Mouse (Mus musculus): ENCODE measurements at regions not wholly inside any gene's neighbourhood (a gene's known extent, or its start where the extent isn't known, plus 50 kb on each side); places are given as distances from the start of the nearest gene placed in this dataset.

DNA sequence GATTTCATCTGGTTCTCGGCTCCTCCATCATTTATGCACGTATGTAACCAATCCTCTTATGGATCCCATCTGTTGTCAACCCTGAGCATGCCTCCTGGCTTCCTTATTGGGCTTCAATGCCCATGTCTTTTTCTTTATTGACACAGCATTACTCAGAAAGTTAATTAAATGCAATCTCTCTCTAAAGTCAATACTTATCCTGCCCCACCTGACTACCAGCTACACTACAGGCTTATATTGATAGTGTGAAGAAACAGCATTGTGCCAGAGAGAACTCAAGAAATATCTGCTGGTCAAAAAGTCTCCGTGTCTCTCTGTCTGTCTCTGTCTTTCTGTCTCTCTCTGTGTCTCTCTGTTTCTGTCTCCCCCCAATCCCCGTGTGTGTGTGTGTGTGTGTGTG, 194.7 kb upstream of the Rfx3 start:
- no peak for DNase-seq (ENCODE audit: low read depth)

DNA sequence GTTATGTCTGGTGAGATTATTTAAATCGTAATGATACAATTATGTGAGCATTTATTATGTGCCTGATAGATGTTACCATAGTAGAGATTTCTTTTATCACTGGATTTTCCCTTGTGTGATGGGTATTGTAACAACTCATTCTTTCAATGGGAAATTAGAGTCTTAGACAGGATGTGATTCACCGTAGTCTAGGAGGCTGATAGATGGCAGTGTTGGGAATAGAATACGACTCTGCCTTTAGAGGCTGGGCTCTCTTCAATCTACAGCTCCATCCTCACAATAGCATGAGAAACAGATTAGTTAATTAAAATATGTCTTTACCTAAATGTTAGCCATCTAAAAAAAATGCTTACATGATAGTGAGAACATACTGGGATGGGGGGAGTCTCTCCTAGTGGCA, 192.8 kb upstream of the Rfx3 start:
- DNase-seq (ENCODE audit: low read depth): no peak

DNA sequence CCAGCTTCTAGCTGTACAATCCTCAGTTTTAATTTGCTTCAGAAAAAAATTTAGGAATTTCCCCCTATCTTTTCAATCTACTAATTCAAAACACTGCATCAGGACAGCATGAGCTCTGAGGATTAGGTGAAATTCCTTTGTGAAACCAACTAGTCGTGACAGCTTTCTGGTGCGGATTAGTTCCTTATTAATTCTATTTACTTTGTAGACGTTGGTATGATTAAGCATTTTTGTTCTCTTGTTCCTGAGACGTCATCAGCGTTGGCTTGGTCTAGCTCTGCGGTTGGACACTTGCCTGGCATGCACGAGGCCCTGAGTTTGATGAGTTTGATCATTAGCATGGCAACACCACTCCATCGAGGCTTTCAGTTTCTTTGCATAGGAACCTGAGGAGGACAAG, 188.4 kb upstream of the Rfx3 start:
- DNase-seq (ENCODE audit: low read depth): no peak

DNA sequence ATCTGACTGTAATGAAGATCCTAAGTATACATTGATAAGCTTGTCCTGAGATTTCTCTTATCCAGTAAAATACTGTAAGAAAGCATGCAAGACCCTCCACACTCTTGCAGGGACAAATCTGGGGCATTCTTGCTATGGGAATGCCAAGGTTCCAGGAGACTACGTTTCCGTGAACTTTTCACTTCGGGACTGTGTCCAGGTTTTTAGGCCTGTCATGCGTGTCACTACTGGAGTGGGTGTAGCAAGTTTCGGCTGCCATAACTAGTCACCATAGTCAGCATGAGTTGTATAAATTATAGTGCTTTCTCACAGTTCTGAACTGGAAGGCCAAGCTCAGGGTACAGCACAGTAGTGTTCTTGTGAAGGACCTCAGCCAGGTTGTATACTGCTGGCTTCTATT, 185.9 kb upstream of the Rfx3 start:
- DNase-seq (ENCODE audit: low read depth): no peak

DNA sequence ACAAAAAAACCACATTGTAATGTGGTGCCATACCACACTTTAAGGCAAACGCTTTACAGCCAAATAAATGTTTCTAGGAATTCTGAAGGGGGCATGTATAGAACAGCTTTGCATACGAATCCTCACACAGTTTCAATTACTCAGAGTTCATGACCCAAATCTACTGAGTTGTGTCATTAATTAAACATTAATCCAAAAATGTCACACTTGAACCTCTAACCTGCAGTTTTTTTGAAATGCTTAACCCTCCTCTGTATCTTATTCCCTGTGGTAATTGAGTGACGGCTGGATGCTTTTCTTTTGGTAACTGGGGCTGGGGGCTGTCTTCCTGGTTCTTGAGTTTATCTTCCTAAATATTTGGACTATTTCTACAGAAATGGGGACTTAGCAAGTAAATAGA, 181.3 kb upstream of the Rfx3 start:
- no peak for DNase-seq (ENCODE audit: low read depth)

DNA sequence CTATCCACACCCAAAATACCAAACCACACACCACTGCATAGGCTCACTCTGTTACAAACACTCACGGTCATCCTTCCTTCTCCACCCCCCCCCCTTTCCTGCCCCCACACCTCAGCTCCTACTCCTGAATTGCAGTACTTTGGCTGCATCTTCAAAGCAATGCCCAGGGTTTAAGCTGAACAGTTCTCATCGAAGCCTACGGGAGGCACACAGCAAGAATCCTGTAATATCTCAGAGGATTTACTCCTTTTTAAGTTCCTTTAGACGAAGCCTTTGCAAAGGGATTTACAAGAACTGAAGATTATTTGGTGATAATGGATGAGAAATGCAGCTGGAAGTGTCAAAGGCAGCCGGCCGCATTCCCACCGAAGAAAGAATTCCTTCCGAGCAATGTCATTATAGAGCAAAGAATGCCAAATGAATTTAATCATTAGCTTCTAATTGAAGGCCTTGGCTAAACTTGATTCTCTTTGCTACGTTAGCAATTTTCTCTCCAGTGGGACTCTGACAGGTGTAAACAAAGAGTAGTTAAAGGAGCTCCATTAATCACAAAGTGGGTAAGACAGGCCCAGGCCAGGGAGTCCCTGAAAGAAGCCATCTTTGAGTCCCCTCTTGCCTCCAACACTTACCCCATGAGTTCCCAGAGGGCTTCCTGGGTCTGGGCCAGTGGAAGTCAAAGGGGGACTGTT, 180.6 kb upstream of the Rfx3 start:
- DNase-seq (ENCODE audit: low read depth): no peak

DNA sequence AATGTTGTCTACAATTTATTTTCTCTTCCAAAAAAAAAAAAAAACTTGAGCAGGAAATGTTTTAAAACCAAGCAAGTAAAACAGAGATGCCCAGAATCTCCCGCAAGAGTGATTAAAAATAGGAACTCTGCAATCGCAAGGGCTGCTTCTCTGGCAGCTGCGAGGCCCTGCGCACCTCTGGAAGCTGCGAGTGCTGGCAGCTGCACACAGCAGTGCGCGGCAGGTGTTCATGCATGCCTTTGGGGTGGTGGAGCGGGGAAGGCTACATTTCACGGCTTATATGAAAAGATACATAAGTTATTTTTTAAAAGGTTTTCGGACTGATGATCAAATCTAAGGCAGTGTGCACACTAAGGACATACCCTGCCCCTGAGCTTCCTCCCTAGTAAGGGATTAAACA, 179.3 kb upstream of the Rfx3 start:
- DNase-seq (ENCODE audit: low read depth): no peak

DNA sequence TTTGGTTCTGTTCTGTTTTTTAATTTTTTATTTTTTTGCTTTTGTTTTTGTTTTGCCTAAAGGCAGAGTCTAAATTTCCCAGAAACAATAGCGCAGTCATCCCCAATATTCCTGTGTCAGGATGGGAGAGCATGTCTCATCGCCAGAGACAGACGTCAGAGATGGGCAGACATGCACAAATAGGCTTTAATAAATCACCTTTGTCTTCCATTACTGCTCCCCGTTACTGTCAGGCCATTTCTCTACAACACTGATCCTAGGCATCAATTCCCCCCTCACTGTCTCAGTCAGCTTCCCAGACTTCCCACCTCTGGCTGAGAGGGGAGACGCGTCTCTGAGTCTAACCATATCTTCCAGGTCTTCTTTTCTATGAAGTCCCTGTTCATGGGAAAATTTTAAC, 177.4 kb upstream of the Rfx3 start:
- DNase-seq (ENCODE audit: low read depth): no peak

DNA sequence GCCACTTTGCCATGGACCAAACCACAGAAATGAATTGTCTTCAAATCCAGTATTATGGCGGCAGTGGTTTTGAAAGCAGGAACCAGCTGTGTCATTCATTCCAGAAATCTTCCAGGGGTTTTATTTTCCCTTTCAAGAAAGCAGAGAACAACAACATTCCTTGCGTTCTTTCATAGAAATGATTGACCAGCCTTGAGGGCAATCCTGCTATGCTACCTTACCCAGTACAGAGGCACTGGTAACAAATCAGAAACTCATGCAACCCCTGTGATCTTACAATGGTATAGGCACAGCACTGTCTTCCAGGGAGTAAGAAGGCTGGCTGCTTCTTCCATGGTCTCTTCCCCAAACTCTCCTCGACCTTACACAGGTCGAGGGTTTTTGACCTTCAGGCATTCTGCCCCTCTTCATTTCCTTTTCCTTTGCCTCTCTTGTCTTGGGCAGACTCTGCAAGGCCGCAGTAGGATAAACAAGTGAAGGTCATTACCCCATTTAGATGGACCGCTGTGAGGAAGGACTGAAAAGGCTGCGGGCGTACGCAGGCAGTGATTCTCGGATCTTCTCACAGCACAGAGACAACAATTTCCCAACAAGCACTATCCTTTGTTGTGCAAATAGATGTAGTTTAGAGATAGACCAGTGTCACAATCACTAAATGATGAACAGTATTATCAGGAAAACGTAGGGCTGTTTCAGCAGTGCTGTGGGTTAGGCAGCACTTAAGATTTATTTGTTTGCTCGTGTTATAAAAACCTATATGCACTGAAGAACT, 171.6 kb upstream of the Rfx3 start:
- DNase-seq (ENCODE audit: low read depth): no peak

DNA sequence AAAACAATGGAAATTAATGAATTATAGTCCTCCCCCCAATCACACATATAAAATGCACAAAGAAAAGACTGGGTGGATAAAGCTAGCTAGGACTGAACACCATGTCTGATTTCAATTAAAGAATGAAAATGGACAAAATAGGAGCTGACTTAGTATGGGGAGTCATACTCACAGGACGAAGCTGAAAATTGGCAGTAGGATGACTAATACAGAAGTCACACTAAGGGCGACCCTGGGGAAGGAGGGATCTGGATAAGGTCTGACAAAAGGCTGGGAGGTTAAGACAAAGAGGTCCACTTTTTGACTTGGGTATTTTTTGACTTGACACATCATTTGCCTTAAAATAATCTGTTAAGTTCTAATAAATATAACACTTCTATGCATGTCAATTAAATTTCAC, 170.2 kb upstream of the Rfx3 start:
- no peak for DNase-seq (ENCODE audit: low read depth)

DNA sequence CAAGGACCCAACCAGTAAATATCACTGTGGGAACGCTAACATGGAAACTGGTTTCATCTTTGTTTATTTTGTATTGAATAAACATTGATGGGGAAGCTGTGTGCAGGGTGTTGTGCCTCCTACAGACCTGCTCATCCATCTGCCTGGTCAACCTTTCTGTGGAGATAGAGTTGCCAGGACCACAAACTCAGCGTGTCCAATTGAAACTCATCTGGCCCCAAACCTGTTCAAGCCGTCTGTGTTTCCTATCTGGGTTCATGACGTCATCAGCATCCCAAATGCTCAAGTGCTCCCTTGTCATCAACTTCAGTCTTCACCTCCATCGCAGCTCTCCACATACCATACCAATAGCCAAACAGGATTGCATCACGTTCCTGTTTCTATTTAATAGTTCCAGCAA, 167.1 kb upstream of the Rfx3 start:
- no peak for DNase-seq (ENCODE audit: low read depth)

DNA sequence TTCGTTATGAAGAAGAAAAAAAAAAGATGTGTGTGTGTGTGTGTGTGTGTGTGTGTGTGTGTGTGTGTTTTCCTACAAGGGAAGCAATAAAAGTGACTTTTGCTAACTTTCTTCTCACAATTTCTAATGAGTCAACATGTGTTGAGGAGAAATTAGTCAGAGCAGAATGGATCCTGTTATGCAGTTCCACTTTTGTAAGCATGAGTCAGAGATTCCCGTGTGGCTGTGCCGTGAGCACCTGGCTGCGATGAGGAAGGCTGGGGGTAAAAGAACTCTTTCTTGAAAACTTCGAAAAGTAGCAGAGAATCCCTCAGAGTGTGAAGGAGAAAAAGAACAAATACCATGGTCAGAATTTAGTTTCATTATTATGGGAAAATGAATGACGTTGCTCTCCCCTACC, 165.9 kb upstream of the Rfx3 start:
- DNase-seq (ENCODE audit: low read depth): no peak

DNA sequence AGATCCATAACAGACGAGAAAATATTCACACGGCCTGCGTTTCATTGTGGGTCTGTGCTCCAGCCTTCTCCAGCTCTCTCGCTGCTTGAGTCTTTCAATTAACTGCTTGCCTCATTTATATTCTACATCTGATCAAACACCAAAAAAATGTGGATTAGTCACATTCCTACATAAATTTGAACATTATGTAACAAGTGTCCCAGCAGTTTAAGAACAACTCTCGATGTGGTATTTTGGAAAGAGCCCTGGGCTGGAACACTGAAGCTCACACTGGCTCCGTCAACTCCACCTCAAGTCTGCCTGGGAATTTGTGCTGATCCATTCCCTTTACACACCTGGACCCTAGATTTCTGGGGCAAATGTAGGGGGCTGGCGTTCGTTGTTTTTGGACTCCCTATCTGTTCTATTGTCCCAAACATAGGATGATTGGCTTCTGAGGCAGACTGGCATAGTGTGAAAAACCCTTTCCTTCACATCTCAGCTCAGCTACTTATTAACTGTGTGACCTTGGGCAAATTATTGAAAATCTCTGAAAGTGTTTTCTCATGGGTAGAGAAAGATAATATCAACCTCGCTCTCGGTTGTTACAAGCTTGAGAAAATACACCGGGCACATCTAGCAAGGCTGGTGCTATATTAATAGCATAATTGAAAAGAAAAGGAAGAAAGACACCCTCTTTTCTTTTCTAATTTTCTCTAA, 161.0 kb upstream of the Rfx3 start:
- no peak for DNase-seq (ENCODE audit: low read depth)

DNA sequence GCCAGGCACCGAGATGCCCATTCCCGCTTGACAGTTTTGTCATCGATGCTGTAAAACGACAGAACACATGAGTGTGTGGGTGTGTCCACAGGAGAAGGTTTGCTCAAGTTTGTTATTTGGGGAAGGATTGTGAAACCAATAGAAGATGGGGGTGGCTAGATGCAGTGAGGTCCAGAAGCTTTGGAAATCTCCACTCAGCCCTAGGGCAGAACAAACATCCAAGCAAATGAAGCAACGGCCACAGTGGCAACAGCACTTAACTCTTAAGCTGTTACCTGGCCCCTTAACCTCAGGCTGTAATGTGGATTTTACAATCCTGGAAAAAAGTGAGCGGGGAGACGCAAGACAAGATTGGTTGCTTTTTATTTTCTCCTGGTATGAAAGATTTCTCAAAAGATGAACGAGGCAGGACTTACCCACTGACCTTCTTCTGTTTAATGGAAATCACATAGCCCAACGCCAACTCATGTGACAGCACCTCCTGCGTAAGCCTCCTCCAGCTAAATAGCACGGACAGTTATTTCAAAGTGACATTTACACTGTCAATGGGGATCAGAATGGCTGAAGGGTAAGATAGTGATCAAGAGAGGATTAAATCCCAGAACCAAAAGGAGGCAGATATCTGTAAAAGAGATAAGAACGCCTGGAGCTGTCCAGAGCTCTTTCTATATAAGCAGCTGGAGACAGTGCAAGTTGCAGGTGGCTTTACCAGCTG, 156.6 kb upstream of the Rfx3 start:
- DNase-seq (ENCODE audit: low read depth): no peak

DNA sequence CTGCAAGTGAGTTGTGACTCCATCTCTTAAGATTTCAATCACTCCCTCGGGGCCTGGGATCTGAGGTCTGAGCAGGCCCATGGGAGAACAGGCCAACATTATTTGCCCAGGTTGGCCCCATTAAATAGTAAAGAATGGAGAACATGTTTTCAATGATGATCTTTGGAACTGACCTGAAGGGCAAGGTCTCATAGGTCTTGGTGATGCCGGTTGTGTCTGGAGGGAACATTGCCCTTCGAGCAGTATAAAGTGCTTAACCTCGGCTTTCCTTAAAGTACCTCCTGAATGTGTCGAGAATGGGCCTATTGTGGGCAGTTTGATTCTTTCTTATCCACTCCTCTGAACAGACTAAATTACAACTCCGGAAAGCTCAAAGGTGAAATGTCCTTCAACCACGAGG, 155.7 kb upstream of the Rfx3 start:
- DNase-seq (ENCODE audit: low read depth): no peak

DNA sequence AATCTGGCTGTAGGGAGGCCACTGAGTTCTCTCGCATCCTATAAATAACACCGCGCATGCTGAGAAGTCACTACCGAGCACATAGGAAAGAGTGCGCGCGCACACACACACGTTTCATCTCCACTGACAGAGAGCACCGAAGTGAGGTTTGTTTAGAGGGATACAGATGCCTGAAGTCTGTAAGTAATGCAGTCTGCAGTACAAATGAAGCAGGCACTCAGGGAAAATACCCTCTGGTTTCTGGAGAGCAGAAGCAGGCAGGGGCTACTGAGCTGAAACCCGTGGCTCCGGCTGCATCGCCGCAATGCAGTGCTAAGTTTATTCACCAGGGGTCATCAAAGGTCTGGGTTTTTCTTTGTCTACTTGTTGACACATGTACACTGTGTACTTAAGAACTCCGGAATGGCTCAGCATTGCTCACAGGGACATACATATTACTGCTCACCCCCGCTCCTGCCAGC, 155.0 kb upstream of the Rfx3 start:
- peak; percentile 12 for DNase-seq (ENCODE audit: low read depth)

DNA sequence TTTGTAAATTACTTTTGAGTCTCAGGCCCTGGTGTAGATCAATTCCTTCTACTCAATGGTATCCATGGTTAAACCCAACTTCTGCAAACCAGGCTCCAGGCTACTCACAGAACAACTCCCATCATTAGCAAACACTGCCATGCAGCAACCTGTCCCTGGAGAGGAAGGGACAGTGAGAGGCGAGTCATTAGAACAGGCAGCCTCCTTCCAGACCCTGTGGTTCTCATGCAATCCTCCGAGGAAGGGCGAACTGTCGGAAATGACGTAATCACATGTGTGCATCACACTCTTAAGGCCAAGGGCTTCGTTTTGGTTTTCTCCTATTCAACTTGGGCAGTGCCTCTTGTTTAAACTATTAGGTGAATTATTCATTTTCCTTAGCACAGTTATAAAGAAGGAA, 152.2 kb upstream of the Rfx3 start:
- DNase-seq (ENCODE audit: low read depth): peak; percentile 8

DNA sequence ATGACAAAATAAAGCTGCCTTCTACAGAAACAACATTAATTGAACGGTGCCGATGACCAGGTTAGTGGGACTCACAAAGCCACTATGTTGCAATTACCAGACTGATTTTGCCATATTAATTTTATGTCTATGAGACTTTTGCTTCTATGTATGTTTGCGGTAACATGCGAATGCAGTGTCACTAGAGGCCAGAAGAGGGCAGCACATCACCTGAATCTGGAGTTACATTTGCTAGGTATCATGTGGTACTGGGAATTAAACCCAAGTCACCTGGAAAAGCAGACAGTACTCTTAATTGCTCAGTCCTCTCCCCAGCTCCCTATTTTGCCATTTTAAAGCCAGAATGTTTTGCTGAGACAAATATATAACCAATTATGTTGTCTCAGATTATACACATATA, 149.6 kb upstream of the Rfx3 start:
- peak; percentile 32 for DNase-seq (ENCODE audit: low read depth)

DNA sequence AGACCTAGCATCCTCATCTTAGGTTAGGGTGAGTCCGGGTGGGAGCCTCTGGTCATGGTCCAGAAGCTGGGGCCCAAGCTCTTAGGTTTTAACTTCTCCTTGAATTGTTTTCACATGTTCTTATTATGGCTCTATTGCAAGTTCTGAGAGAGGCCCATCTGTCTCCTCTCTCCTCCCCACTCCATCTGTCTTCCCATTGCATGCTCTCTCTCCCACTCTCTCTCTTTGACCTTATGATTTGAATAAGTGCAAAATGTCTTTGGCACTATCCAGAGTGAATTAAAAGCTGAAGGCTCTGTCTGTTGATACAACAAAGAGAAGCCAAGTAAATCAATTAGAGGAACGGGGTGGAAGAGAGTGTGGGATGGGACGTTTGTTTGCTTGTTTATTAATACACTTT, 146.2 kb upstream of the Rfx3 start:
- DNase-seq (ENCODE audit: low read depth): no peak

DNA sequence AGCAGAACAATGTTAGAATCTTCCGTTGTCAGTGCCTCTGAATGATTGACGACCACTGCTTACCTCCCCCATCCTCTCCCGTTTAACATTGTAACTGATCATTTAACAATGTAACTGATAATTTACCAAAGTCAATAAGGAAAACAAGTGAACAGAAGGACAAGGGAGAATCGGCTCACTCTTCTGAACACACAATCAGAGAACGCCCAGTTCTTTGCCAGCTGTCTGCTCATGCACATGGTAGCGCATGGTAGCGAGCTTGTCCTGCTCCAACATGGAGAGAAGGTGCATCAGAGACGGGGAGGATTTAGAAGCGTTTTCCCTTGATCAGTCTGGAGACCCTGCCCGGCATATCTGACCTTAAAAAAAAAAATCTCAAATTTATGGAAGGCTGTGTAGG, 126.6 kb upstream of the Rfx3 start:
- DNase-seq (ENCODE audit: low read depth): no peak

DNA sequence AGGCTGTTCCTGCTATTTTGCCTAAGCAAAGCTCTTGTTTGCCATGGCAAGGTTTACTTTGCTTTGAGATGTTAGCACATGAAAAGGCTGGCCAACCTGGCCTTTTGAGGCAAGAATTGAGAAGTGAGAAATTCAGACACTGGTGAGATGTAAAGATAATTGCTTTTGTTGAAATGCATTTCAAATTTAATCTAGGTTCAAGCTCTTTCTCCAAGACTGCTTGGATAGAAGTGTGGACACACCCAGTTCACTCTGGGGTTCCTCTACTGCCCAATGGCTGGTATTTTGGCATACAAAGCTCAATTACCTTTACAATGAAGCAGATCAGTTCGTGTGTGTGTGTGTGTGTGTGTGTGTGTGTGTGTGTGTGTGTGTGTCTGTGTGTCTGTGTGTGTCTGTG, 123.8 kb upstream of the Rfx3 start:
- no peak for DNase-seq (ENCODE audit: low read depth)

Measured in 416B (cell line).